Mouse (Mus musculus) stomach, embryonic 16.5 days (tissue): ENCODE measurements around the gene Ryr3. TPM values are rescaled to one million over a fixed set of nuclear protein-coding genes. Genes with fewer than 3 reads are reported as not detected.

ENCODE experiments used
- ATAC-seq: fragments of 200-750 bp; cut with Nextera tagmentation; 2 replicates; pipeline ENCODE4 v1.8.0; 2017; ENCODE audit warnings: moderate number of reproducible peaks, moderate TSS enrichment; ENCODE audit not compliant: insufficient read depth, low FRiP score
- H3K27ac ChIP-seq: fragments of 300-500 bp; sonication (generic); 2 replicates; pipeline ENCODE4 v1.5.1; 2014; ENCODE audit warnings: low read length
- H3K27me3 ChIP-seq: fragments of 300-500 bp; sonication (generic); 2 replicates; pipeline ENCODE4 v1.6.1; 2014; ENCODE audit warnings: low read length, control low read depth, mixed read lengths; ENCODE audit not compliant: control insufficient read depth, insufficient read depth
- H3K36me3 ChIP-seq: fragments of 300-500 bp; sonication (generic); 2 replicates; pipeline ENCODE4 v1.6.1; 2014; ENCODE audit warnings: low read length; ENCODE audit not compliant: control insufficient read depth, insufficient read depth
- H3K4me1 ChIP-seq: fragments of 300-500 bp; sonication (generic); 2 replicates; pipeline ENCODE4 v1.6.1; 2014; ENCODE audit warnings: low read length, control low read depth, mixed read lengths; ENCODE audit not compliant: control insufficient read depth, insufficient read depth
- H3K4me2 ChIP-seq: fragments of 300-500 bp; sonication (generic); 2 replicates; pipeline ENCODE4 v1.6.1; 2014; ENCODE audit warnings: low read depth, low read length, mixed read lengths
- H3K4me3 ChIP-seq: fragments of 300-500 bp; sonication (generic); replicated peaks from 2 replicates; pipeline ENCODE4 v1.5.1; 2014; ENCODE audit warnings: mild to moderate bottlenecking, low read length
- H3K9ac ChIP-seq: fragments of 300-500 bp; sonication (generic); 2 replicates; pipeline ENCODE4 v1.6.1; 2014; ENCODE audit warnings: low read length
- H3K9me3 ChIP-seq: fragments of 300-500 bp; sonication (generic); replicated peaks from 2 replicates; pipeline ENCODE4 v1.6.1; 2016; ENCODE audit warnings: low read length, control low read depth; ENCODE audit not compliant: control insufficient read depth
- WGBS: fragments of 180-500 bp; shearing (Covaris S2); extraction: QIAGEN DNeasy Blood & Tissue Kit; methylation state at CpG from one replicate; pipeline ENCODE4 v1.1.7; 2014; 5-methylcytosine and 5-hydroxymethylcytosine counted together
- polyA plus RNA-seq: library from polyadenylated mRNA; unstranded; fragments of >200 nt; fragmentation: Nextera tagmentation; extraction: Ambion mirVana; gene quantifications from 2 replicates; pipeline ENCODE4 v1.2.1, GENCODE M21; 2015

Ryr3 gene
- polyA plus RNA-seq, 1 experiment from 2014 or later: 5.8 TPM

- Histone ChIP-seq H3K4me2 (no peak overlapping the region), H3K27me3 (no peaks in the 10 kb centered on the region), H3K27ac (no peak overlapping the region), H3K4me3 (no peak overlapping the region), H3K4me1 (no peaks in the 10 kb centered on the region), H3K9me3 (no peaks in the 10 kb centered on the region), H3K36me3 (no peaks in the 10 kb centered on the region), H3K9ac (no peak overlapping the region)
- 73% methylated on average over 2 of the region's 2 CpGs for WGBS
- ATAC-seq: no peak
These were observed 17.7 kb downstream of the Ryr3 start for GRCm38 (mm10) chr2:113199030-113199679.

DNA sequence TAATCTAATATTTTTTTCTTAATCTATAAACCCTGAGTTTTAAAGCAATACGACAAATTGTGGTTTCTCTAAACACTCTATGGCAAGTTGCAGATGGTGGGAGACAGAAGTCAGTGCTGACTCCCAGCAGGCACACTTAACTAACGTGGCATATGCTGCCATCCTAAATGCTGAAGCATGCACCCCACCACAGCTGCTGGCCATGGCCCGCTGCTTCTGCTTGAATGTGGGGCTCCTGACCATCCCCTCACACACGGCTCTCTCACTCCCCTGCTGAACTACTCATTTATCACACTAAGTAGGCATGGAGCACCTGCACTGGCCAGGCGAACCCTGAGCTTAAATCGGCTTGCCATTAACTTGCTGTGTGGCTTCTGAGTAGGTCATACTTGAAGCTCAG lies 29.7 kb downstream of the Ryr3 start:
- H3K9me3 ChIP-seq: no peaks in the 10 kb centered on the region
- 70% methylated on average over 6 of the region's 6 CpGs for WGBS
- no peaks in the 10 kb centered on the region for H3K27me3 ChIP-seq
- ATAC-seq: no peak
- H3K9ac ChIP-seq: no peak overlapping the region
- no peak overlapping the region for H3K4me2 ChIP-seq
- H3K36me3 ChIP-seq: no peaks in the 10 kb centered on the region
- no peak overlapping the region for H3K4me3 ChIP-seq
- H3K4me1 ChIP-seq: no peaks in the 10 kb centered on the region
- no peak overlapping the region for H3K27ac ChIP-seq

GRCm38 (mm10) chr2:113181701-113182100 lies 35.2 kb downstream of the Ryr3 start:
- WGBS: 37% methylated on average over 5 of the region's 5 CpGs
- no peak for ATAC-seq

DNA sequence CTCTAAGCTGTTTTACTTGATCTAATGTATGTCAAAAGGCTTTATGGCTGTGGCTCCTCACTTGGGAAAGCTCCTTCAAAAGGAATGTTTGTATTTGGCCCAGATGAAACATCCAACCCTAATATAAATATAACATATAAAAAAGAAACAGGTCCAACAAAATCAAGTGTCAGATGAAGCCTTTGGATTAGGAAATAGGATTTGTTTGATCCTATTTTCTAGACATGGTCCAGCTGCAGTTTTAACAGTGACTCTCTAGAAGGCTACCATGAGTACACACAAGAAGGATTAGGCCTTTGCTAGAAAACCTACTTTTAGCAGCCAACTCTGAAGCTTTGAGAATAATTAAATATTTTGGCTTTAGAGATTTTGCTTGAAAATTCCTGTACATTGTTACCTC lies 38.8 kb downstream of the Ryr3 start:
- Histone ChIP-seq H3K27ac (no peak overlapping the region), H3K36me3 (no peaks in the 10 kb centered on the region), H3K27me3 (no peaks in the 10 kb centered on the region), H3K9me3 (no peaks in the 10 kb centered on the region), H3K9ac (no peak overlapping the region), H3K4me1 (0 out of 2 replicates have a peak, but pooled peaks cover 3% of the 10 kb centered on the region), H3K4me3 (no peak overlapping the region), H3K4me2 (no peak overlapping the region)
- ATAC-seq: no peak

More at GRCm38 (mm10) chr2:113181701-113182100, 35.2 kb downstream of the Ryr3 start:
- no peak overlapping the region for H3K9ac ChIP-seq
- H3K4me1 ChIP-seq: 0 out of 2 replicates have a peak, but pooled peaks cover 3% of the 10 kb centered on the region
- H3K4me3 ChIP-seq: no peak overlapping the region
- H3K9me3 ChIP-seq: no peaks in the 10 kb centered on the region
- H3K36me3 ChIP-seq: no peaks in the 10 kb centered on the region
- no peak overlapping the region for H3K4me2 ChIP-seq
- H3K27me3 ChIP-seq: no peaks in the 10 kb centered on the region
- H3K27ac ChIP-seq: no peak overlapping the region

DNA sequence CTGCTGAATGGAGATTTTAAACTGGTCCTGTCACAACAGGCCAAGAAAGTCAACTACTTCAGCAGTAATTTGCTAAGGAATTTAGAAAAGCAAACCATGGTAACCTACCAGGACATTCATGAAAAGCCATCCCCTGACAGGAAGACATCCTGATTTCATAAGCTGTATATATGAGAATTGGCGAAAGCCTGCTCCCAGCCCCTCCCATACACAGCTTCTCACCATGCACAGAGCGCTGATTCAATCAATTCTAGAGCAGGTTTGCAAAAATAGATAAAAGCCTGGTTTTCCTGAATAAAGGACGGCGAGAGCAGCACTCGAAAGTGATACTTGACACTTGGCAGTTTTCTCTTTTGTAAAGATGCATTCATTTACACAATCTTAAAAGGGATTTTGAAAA lies 40.6 kb downstream of the Ryr3 start:
- Histone ChIP-seq H3K4me2 (no peak overlapping the region), H3K9ac (no peak overlapping the region), H3K4me3 (no peak overlapping the region), H3K27me3 (no peaks in the 10 kb centered on the region), H3K9me3 (no peaks in the 10 kb centered on the region), H3K36me3 (no peaks in the 10 kb centered on the region), H3K27ac (no peak overlapping the region), H3K4me1 (0 out of 2 replicates have a peak, but pooled peaks cover 3% of the 10 kb centered on the region)
- ATAC-seq: no peak
- 72% methylated on average over 5 of the region's 5 CpGs for WGBS

GRCm38 (mm10) chr2:113168096-113168495 lies 48.8 kb downstream of the Ryr3 start:
- H3K27ac ChIP-seq: no peak overlapping the region
- H3K9me3 ChIP-seq: no peaks in the 10 kb centered on the region
- no peaks in the 10 kb centered on the region for H3K36me3 ChIP-seq
- H3K4me2 ChIP-seq: no peak overlapping the region
- no peak overlapping the region for H3K9ac ChIP-seq
- H3K4me1 ChIP-seq: no peaks in the 10 kb centered on the region
- no peak for ATAC-seq
- H3K27me3 ChIP-seq: no peaks in the 10 kb centered on the region
- H3K4me3 ChIP-seq: no peak overlapping the region
- WGBS: 79% methylated on average over 4 of the region's 4 CpGs

- no peak overlapping the region for H3K4me2 ChIP-seq
- H3K36me3 ChIP-seq: no peaks in the 10 kb centered on the region
- H3K4me3 ChIP-seq: no peak overlapping the region
- ATAC-seq: no peak
- 75% methylated on average over 5 of the region's 5 CpGs for WGBS
- no peak overlapping the region for H3K9ac ChIP-seq
- no peaks in the 10 kb centered on the region for H3K4me1 ChIP-seq
- H3K27ac ChIP-seq: no peak overlapping the region
- no peaks in the 10 kb centered on the region for H3K27me3 ChIP-seq
- no peaks in the 10 kb centered on the region for H3K9me3 ChIP-seq
These were observed 55.4 kb downstream of the Ryr3 start for GRCm38 (mm10) chr2:113161494-113161893.

- 74% methylated on average over 3 of the region's 3 CpGs for WGBS
These were observed 79.1 kb downstream of the Ryr3 start for GRCm38 (mm10) chr2:113137766-113138165.

DNA sequence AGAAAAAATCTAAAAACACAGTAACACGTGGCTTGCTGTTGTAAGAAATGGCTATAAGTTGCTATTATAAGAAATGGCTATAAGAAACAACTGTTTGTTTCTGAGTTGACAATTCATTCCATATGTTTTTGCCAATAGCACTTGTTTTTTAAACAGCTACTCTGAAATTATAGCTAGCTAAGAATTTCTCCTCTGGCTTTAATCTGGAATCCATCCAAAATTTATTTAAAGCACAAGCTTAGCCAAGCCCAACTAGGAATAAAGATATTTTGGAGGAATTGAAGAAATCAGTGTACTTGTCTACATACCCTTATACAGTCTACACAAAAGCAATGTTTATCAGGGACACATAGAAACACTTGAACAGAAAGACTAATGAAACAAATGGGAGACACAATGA lies 93.4 kb downstream of the Ryr3 start:
- Histone ChIP-seq H3K9me3 (no peaks in the 10 kb centered on the region), H3K36me3 (no peaks in the 10 kb centered on the region), H3K4me3 (no peak overlapping the region), H3K4me1 (no peaks in the 10 kb centered on the region), H3K9ac (no peak overlapping the region), H3K27ac (no peak overlapping the region), H3K27me3 (no peaks in the 10 kb centered on the region), H3K4me2 (no peak overlapping the region)
- ATAC-seq: no peak
- 54% methylated on average over 1 of the region's 1 CpGs for WGBS

More at GRCm38 (mm10) chr2:113137766-113138165, 79.1 kb downstream of the Ryr3 start:
- H3K9ac ChIP-seq: no peak overlapping the region
- H3K4me3 ChIP-seq: no peak overlapping the region
- H3K4me1 ChIP-seq: no peaks in the 10 kb centered on the region
- no peak overlapping the region for H3K27ac ChIP-seq
- no peak for ATAC-seq
- no peaks in the 10 kb centered on the region for H3K36me3 ChIP-seq
- H3K27me3 ChIP-seq: no peaks in the 10 kb centered on the region
- H3K9me3 ChIP-seq: no peaks in the 10 kb centered on the region
- no peak overlapping the region for H3K4me2 ChIP-seq
